Mouse (Mus musculus) CD4-positive, CD25-positive, alpha-beta regulatory T cell (primary cell): ENCODE results near the gene Lhx4. TPM values are rescaled to one million over a fixed set of nuclear protein-coding genes. Genes with fewer than 3 reads are reported as not detected.

Source experiments
- polyA plus RNA-seq: library from polyadenylated mRNA; unstranded; fragments of 100-300 nt; shearing (Covaris generic); gene quantifications from one replicate; pipeline ENCODE4 v1.2.1, GENCODE M21; 2017

Lhx4 gene
- polyA plus RNA-seq: 0.12 TPM

GRCm38 (mm10) chr1:155751484-155752255 lies at the start of gene Lhx4:
Gene Lhx4 (minus strand): TSS chr1:155751684.

Other genes starting within 250 kb of the Lhx4 start
- gene Acbd6, start 193.6 kb downstream of the Lhx4 start, polyA plus RNA-seq: 80.5 TPM
- 53.4 TPM for gene Qsox1, start 61.2 kb upstream of the Lhx4 start, polyA plus RNA-seq
- 66.2 TPM for gene Cep350, start 221.6 kb upstream of the Lhx4 start, polyA plus RNA-seq